Mouse (Mus musculus) liver, embryonic 14.5 days (tissue): ENCODE data around the gene Serpina3k.
"Not testable (repeated sequence)": the region's sequence is repeated elsewhere in the genome, so short reads cannot be mapped to it uniquely, and the experiment has no call there.

Experiments
- CTCF ChIP-seq: IDR thresholded peaks from 2 replicates; pipeline ENCODE4 v1.5.1; 2016; ENCODE audit warnings: antibody characterized with exemption, low read depth, control low read depth
- EP300 ChIP-seq: IDR thresholded peaks from 2 replicates; pipeline ENCODE4 v1.6.1; 2016; ENCODE audit warnings: antibody characterized with exemption, low read depth

DNA sequence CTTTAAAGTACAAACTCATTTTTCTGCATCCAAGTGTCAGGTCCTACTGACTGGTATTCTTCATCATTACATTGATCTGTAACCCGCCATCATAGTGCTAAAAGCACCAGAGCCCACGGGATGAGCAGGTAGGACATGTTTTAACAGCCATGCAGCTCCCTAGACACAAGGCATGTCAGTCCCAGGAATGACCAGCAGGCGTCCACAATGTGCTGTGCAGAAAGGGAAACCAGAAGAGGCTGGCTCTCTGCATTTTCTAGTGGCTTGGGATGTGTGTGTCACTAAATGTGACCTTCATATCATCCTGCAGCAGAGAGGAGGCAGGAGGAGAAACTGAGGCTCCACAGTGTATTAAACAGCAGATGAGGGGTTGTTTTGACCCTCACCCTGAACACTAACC lies 13.5 kb downstream of the Serpina3k start:
- peak; percentile 55 for TF ChIP-seq CTCF
- TF ChIP-seq EP300: not testable (repeated sequence)
